Mouse (Mus musculus) testis, adult 2 months (tissue): ENCODE data around the gene Slc44a1.

ENCODE experiments used
- CTCF ChIP-seq: fragments of 200-500 bp; IDR thresholded peaks from 2 replicates; pipeline ENCODE4 v1.5.1; 2012; ENCODE audit warnings: low read depth, mild to moderate bottlenecking, inconsistent platforms, low read length, moderate library complexity; ENCODE audit not compliant: control insufficient read depth, insufficient read depth, insufficient replicate concordance
- POLR2A ChIP-seq: fragments of 200-500 bp; IDR thresholded peaks from 2 replicates; pipeline ENCODE4 v1.6.1; 2012; ENCODE audit warnings: low read depth, mild to moderate bottlenecking, inconsistent platforms, low read length, moderate library complexity; ENCODE audit not compliant: control insufficient read depth

DNA sequence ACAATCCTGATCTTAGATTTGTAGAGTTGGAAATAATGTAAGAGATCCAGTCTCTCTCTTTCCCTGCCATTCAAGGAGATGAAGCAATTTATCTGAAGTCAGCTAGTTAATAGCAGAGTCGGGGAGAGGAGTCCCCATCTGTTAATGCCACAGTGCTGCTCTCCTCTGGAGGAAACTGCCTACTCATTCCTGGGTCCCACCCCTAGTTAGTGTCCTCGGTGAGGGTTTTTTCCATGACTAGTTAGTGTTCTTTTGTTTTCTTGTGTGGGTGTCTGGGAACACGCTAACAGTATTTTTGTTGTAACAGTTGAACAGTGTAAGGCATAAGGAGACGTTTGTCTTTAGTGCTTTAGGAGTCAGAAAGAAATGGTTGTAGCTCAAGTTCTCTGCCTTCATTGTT is 38.4 kb downstream of the Slc44a1 start:
- no peak for TF ChIP-seq CTCF
- no peak for TF ChIP-seq POLR2A
